Mouse (Mus musculus) E14TG2a.4 (cell line): ENCODE measurements around the gene 4930469K13Rik.

Source experiments
- H3K27me3 ChIP-seq: 2 replicates; pipeline ENCODE4 v1.6.1; 2014; ENCODE audit warnings: low read length, control low read depth; ENCODE audit not compliant: insufficient read depth
- H3K36me3 ChIP-seq: 2 replicates; pipeline ENCODE4 v1.6.1; 2014; ENCODE audit warnings: low read length, control low read depth; ENCODE audit not compliant: insufficient read depth
- H3K4me1 ChIP-seq: replicated peaks from 2 replicates; pipeline ENCODE4 v1.6.1; 2014; ENCODE audit warnings: low read depth, low read length, control low read depth
- H3K4me3 ChIP-seq: replicated peaks from 2 replicates; pipeline ENCODE4 v1.5.1; 2014; ENCODE audit warnings: mild to moderate bottlenecking, low read length
- H3K9me3 ChIP-seq: 2 replicates; pipeline ENCODE4 v1.6.1; 2014; ENCODE audit warnings: low read length, control low read depth
- CTCF ChIP-seq: conservative IDR thresholded peaks from 2 replicates; pipeline ENCODE4 v1.5.1; 2014; ENCODE audit warnings: low read length
- NANOG ChIP-seq: IDR thresholded peaks from 2 replicates; pipeline ENCODE4 v1.6.1; 2014; ENCODE audit warnings: borderline replicate concordance, low read length, mixed read lengths
- POU5F1 ChIP-seq: IDR thresholded peaks from 2 replicates; pipeline ENCODE4 v1.6.1; 2014; ENCODE audit warnings: low read length, borderline replicate concordance

Gene 4930469K13Rik

GRCm38 (mm10) chr11:34118319-34118718 is 20.0 kb upstream of the 4930469K13Rik start:
- Histone ChIP-seq H3K27me3 (0 out of 2 replicates have a peak, but pooled peaks cover 9% of the 10 kb centered on the region), H3K9me3 (no peaks in the 10 kb centered on the region), H3K4me3 (no peak overlapping the region), H3K4me1 (peaks cover 10% of the 10 kb centered on the region), H3K36me3 (no peaks in the 10 kb centered on the region)
- TF ChIP-seq CTCF (no peak), POU5F1 (no peak), NANOG (no peak)

- Histone ChIP-seq H3K27me3 (0 out of 2 replicates have a peak, but pooled peaks cover 9% of the 10 kb centered on the region), H3K4me1 (peaks cover 17% of the 10 kb centered on the region), H3K9me3 (no peaks in the 10 kb centered on the region), H3K4me3 (no peak overlapping the region), H3K36me3 (no peaks in the 10 kb centered on the region)
- TF ChIP-seq NANOG: no peak
- no peak for TF ChIP-seq POU5F1
- no peak for TF ChIP-seq CTCF
These were observed 19.2 kb upstream of the 4930469K13Rik start for GRCm38 (mm10) chr11:34117581-34117980.

GRCm38 (mm10) chr11:34116572-34117135 is 18.3 kb upstream of the 4930469K13Rik start:
- TF ChIP-seq NANOG: no peak
- TF ChIP-seq POU5F1: no peak
- no peak for TF ChIP-seq CTCF
- H3K27me3 ChIP-seq: 0 out of 2 replicates have a peak, but pooled peaks cover 3% of the 10 kb centered on the region
- H3K9me3 ChIP-seq: no peaks in the 10 kb centered on the region
- H3K4me1 ChIP-seq: peaks cover 26% of the 10 kb centered on the region
- no peak overlapping the region for H3K4me3 ChIP-seq
- H3K36me3 ChIP-seq: no peaks in the 10 kb centered on the region

- H3K36me3 ChIP-seq: no peaks in the 10 kb centered on the region
- H3K4me3 ChIP-seq: no peak overlapping the region
- H3K9me3 ChIP-seq: no peaks in the 10 kb centered on the region
- 0 out of 2 replicates have a peak, but pooled peaks cover 3% of the 10 kb centered on the region for H3K27me3 ChIP-seq
- no peak for TF ChIP-seq CTCF
- no peak for TF ChIP-seq POU5F1
- TF ChIP-seq NANOG: no peak
- H3K4me1 ChIP-seq: peaks cover 41% of the 10 kb centered on the region
These were observed 15.4 kb upstream of the 4930469K13Rik start for GRCm38 (mm10) chr11:34113760-34114159.

- Histone ChIP-seq H3K4me1 (peaks cover 41% of the 10 kb centered on the region), H3K9me3 (no peaks in the 10 kb centered on the region), H3K36me3 (no peaks in the 10 kb centered on the region), H3K4me3 (no peak overlapping the region), H3K27me3 (0 out of 2 replicates have a peak, but pooled peaks cover 2% of the 10 kb centered on the region)
- no peak for TF ChIP-seq NANOG
- TF ChIP-seq POU5F1: no peak
- TF ChIP-seq CTCF: no peak
These were observed 14.5 kb upstream of the 4930469K13Rik start for GRCm38 (mm10) chr11:34112781-34113380.

GRCm38 (mm10) chr11:34111940-34112339 is 13.6 kb upstream of the 4930469K13Rik start:
- Histone ChIP-seq H3K4me3 (no peak overlapping the region), H3K4me1 (peaks cover 41% of the 10 kb centered on the region), H3K36me3 (no peaks in the 10 kb centered on the region), H3K9me3 (no peaks in the 10 kb centered on the region), H3K27me3 (no peaks in the 10 kb centered on the region)
- no peak for TF ChIP-seq NANOG
- TF ChIP-seq POU5F1: no peak
- TF ChIP-seq CTCF: no peak

GRCm38 (mm10) chr11:34109260-34109659 is 10.9 kb upstream of the 4930469K13Rik start:
- Histone ChIP-seq H3K27me3 (0 out of 2 replicates have a peak, but pooled peaks cover 4% of the 10 kb centered on the region), H3K4me3 (no peak overlapping the region), H3K4me1 (peaks cover 41% of the 10 kb centered on the region), H3K9me3 (no peaks in the 10 kb centered on the region), H3K36me3 (no peaks in the 10 kb centered on the region)
- no peak for TF ChIP-seq POU5F1
- TF ChIP-seq NANOG: no peak
- no peak for TF ChIP-seq CTCF

GRCm38 (mm10) chr11:34104919-34105318 is 6.6 kb upstream of the 4930469K13Rik start:
- Histone ChIP-seq H3K36me3 (no peaks in the 10 kb centered on the region), H3K27me3 (0 out of 2 replicates have a peak, but pooled peaks cover 9% of the 10 kb centered on the region), H3K4me1 (no peaks in the 10 kb centered on the region), H3K9me3 (no peaks in the 10 kb centered on the region), H3K4me3 (no peak overlapping the region)
- no peak for TF ChIP-seq CTCF
- TF ChIP-seq NANOG: no peak
- no peak for TF ChIP-seq POU5F1
